In the genomic region with DNA sequence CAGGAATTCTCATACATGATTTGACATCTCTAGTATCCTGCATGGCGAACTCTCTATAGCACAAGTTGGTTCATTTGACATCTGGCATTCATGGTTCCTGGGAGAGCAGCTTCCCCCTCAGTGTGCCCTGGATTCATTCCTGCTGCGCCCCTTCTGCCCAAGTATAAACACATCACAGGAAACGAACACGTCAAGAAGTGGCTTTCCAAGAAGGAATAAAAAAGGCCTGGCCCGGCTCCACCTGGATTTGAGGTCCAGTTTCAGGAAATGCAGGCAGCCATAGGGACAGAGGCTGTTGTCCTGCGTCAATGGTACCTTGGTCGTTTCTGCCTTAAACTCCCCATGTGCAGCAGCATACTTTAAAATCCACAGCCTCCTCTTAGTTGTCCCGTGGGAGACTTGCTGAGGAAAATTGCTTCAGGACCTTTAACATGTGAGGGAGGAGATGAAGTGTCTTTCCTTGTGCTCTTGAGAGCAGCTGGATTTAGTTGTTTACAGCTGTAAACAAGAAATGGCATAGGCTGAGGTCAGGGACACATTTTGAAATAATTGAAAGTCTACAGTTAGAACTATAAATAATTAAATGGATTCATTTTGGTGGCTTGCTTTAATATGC, we compare ENCODE assay signal across 11 mouse cellular contexts.
A peak's percentile ranks its signal among the peaks of the same experiment; 100 is the strongest.
DNase-seq lines count a peak whose midpoint lies in the region; ATAC-seq and TF ChIP-seq lines count a peak whose summit lies in the region.
"Had no signal": no experiment of that assay in that cellular context is flagged by ENCODE, and none has a peak within 500 bp of the region (broad histone marks: within the 10 kb centered on the region; RNA-seq: fewer than 3 reads in every experiment).

No protein-coding gene starts in this region.

- H3K36me3 ChIP-seq in kidney, embryonic 16.5 days (ENCODE audit: insufficient read depth, low read length): no peaks in the 10 kb centered on the region
- no peaks in the 10 kb centered on the region for H3K36me3 ChIP-seq in kidney, adult 2 months (ENCODE audit: control insufficient read depth, insufficient read depth, low read length)
- no peaks in the 10 kb centered on the region for H3K36me3 ChIP-seq in embryonic facial prominence, embryonic 11.5 days (replicated peaks; ENCODE audit: control insufficient read depth, insufficient read depth, low read depth, low read length)
- no peaks in the 10 kb centered on the region for H3K36me3 ChIP-seq in forebrain, embryonic 14.5 days (ENCODE audit: control insufficient read depth, insufficient read depth, low read length)
- H3K36me3 ChIP-seq in midbrain, embryonic 10.5 days: no peaks in the 10 kb centered on the region
- H3K36me3 ChIP-seq in liver, embryonic 12.5 days: no peaks in the 10 kb centered on the region
- H3K36me3 ChIP-seq: liver, embryonic 13.5 days had no signal

- no peak overlapping the region for H3K4me2 ChIP-seq in kidney, embryonic 16.5 days (replicated peaks; ENCODE audit: low read depth, low read length)
- no peak overlapping the region for H3K4me2 ChIP-seq in embryonic facial prominence, embryonic 11.5 days (ENCODE audit: low read depth, low read length)
- H3K4me2 ChIP-seq in forebrain, embryonic 14.5 days (ENCODE audit: low read length): peak overlapping the region; percentile 59
- H3K4me2 ChIP-seq in liver, embryonic 12.5 days: no peak overlapping the region

- no peaks in the 10 kb centered on the region for H3K9me3 ChIP-seq in kidney, embryonic 16.5 days (ENCODE audit: low read length)
- no peaks in the 10 kb centered on the region for H3K9me3 ChIP-seq in embryonic facial prominence, embryonic 11.5 days (replicated peaks; ENCODE audit: control insufficient read depth, low read length)
- no peaks in the 10 kb centered on the region for H3K9me3 ChIP-seq in forebrain, embryonic 14.5 days (replicated peaks; ENCODE audit: control insufficient read depth, low read length)
- H3K9me3 ChIP-seq in midbrain, embryonic 10.5 days (replicated peaks): no peaks in the 10 kb centered on the region
- no peaks in the 10 kb centered on the region for H3K9me3 ChIP-seq in liver, embryonic 12.5 days (replicated peaks)
- H3K9me3 ChIP-seq: liver, embryonic 13.5 days had no signal

- H3K4me1 ChIP-seq in kidney, embryonic 16.5 days (ENCODE audit: insufficient read depth, low read length): peaks cover 19% of the 10 kb centered on the region
- no peaks in the 10 kb centered on the region for H3K4me1 ChIP-seq in kidney, adult 2 months (ENCODE audit: control insufficient read depth, insufficient read depth, low read length)
- no peaks in the 10 kb centered on the region for H3K4me1 ChIP-seq in embryonic facial prominence, embryonic 11.5 days (ENCODE audit: control insufficient read depth, insufficient read depth, low read length)
- H3K4me1 ChIP-seq in forebrain, embryonic 14.5 days (ENCODE audit: control insufficient read depth, insufficient read depth, low read length): peaks cover 15% of the 10 kb centered on the region
- peaks cover 30% of the 10 kb centered on the region for H3K4me1 ChIP-seq in midbrain, embryonic 10.5 days
- no peaks in the 10 kb centered on the region for H3K4me1 ChIP-seq in liver, embryonic 12.5 days
- H3K4me1 ChIP-seq: liver, embryonic 13.5 days had no signal

- no peak overlapping the region for H3K9ac ChIP-seq in kidney, embryonic 16.5 days (replicated peaks; ENCODE audit: low read length)
- H3K9ac ChIP-seq in embryonic facial prominence, embryonic 11.5 days (replicated peaks; ENCODE audit: low read length): no peak overlapping the region
- no peak overlapping the region for H3K9ac ChIP-seq in forebrain, embryonic 14.5 days (ENCODE audit: low read length)
- no peak overlapping the region for H3K9ac ChIP-seq in liver, embryonic 12.5 days
- H3K9ac ChIP-seq: liver, embryonic 13.5 days had no signal

- H3K27me3 ChIP-seq in kidney, embryonic 16.5 days (ENCODE audit: insufficient read depth, low read length): no peaks in the 10 kb centered on the region
- no peaks in the 10 kb centered on the region; the same call in 1 of the 2 replicates for H3K27me3 ChIP-seq in kidney, adult 2 months (replicated peaks; ENCODE audit: control insufficient read depth, insufficient read depth, low read length)
- no peaks in the 10 kb centered on the region for H3K27me3 ChIP-seq in embryonic facial prominence, embryonic 11.5 days (ENCODE audit: control insufficient read depth, insufficient read depth, low read length)
- no peaks in the 10 kb centered on the region for H3K27me3 ChIP-seq in forebrain, embryonic 14.5 days (replicated peaks; ENCODE audit: control insufficient read depth, insufficient read depth, low read length)
- no peaks in the 10 kb centered on the region for H3K27me3 ChIP-seq in midbrain, embryonic 10.5 days (ENCODE audit: low read depth, poor library complexity, severe bottlenecking)
- H3K27me3 ChIP-seq in liver, embryonic 12.5 days (replicated peaks): 0 out of 2 replicates have a peak, but pooled peaks cover 5% of the 10 kb centered on the region
- H3K27me3 ChIP-seq: liver, embryonic 13.5 days had no signal

- WGBS in kidney, embryonic 16.5 days: 35% methylated on average over 8 of the region's 8 CpGs
- WGBS in kidney, adult 2 months: 54% methylated on average over 8 of the region's 8 CpGs
- 21% methylated on average over 8 of the region's 8 CpGs for WGBS in embryonic facial prominence, embryonic 11.5 days
- WGBS in forebrain, embryonic 14.5 days: 21% methylated on average over 8 of the region's 8 CpGs
- 39% methylated on average over 8 of the region's 8 CpGs for WGBS in midbrain, embryonic 10.5 days
- WGBS in liver, embryonic 12.5 days (ENCODE audit: insufficient replicate concordance): 44% methylated on average over 8 of the region's 8 CpGs

- no peak overlapping the region for H3K27ac ChIP-seq in kidney, embryonic 16.5 days (ENCODE audit: low read length)
- H3K27ac ChIP-seq in kidney, adult 2 months (ENCODE audit: insufficient read depth, low read depth, low read length): no peak overlapping the region
- no peak overlapping the region for H3K27ac ChIP-seq in embryonic facial prominence, embryonic 11.5 days (replicated peaks; ENCODE audit: low read depth, low read length)
- H3K27ac ChIP-seq in forebrain, embryonic 14.5 days (ENCODE audit: low read depth, low read length): peak overlapping the region; percentile 83
- H3K27ac ChIP-seq in midbrain, embryonic 10.5 days (replicated peaks): peak overlapping the region; percentile 89
- H3K27ac ChIP-seq in liver, embryonic 12.5 days: no peak overlapping the region
- H3K27ac ChIP-seq: liver, embryonic 13.5 days had no signal

- DNase-seq in kidney, adult 2 months: no peak
- DNase-seq in embryonic facial prominence, embryonic 11.5 days (ENCODE audit: low spot score): peak; percentile 19
- peak; percentile 32 for DNase-seq in forebrain, embryonic 14.5 days (ENCODE audit: low spot score)
- DNase-seq in midbrain, embryonic 10.5 days (ENCODE audit: low spot score): peak; percentile 26
- no peak for DNase-seq in urinary bladder, postnatal 36 days (ENCODE audit: low spot score in 2 of 2)
- DNase-seq in urinary bladder, postnatal 25 days (ENCODE audit: low spot score): no peak
- DNase-seq: heart, postnatal 4 days; liver, embryonic 13.5 days had no signal

- TF ChIP-seq POLR2A in kidney, adult 2 months (IDR thresholded peaks at IDR 0.05; ENCODE audit: low read depth, low read length): no peak

- no peak overlapping the region for H3K4me3 ChIP-seq in kidney, embryonic 16.5 days (ENCODE audit: low read length)
- H3K4me3 ChIP-seq in kidney, adult 2 months (ENCODE audit: insufficient read depth, low read depth, low read length): no peak overlapping the region
- no peak overlapping the region for H3K4me3 ChIP-seq in embryonic facial prominence, embryonic 11.5 days (ENCODE audit: low read depth, low read length)
- no peak overlapping the region for H3K4me3 ChIP-seq in forebrain, embryonic 14.5 days (ENCODE audit: low read depth, low read length)
- no peak overlapping the region for H3K4me3 ChIP-seq in midbrain, embryonic 10.5 days
- H3K4me3 ChIP-seq in liver, embryonic 12.5 days: no peak overlapping the region
- H3K4me3 ChIP-seq: erythroblast, embryonic 14.5 days; liver, embryonic 13.5 days had no signal

- ATAC-seq in kidney, embryonic 16.5 days (ENCODE audit: low FRiP score, low TSS enrichment): peak; percentile 24; the same call in 1 of the 2 replicates
- no peak for ATAC-seq in embryonic facial prominence, embryonic 11.5 days (replicated peaks; ENCODE audit: insufficient number of reproducible peaks, low FRiP score, low TSS enrichment, low read depth)
- no peak for ATAC-seq in forebrain, embryonic 14.5 days
- ATAC-seq in liver, embryonic 12.5 days: no peak

- TF ChIP-seq CTCF in kidney, adult 2 months (conservative IDR thresholded peaks at IDR 0.05; ENCODE audit: insufficient read depth, insufficient read length, low read depth, low read length): no peak

Comparison
In these comparisons a context has a peak if more than half of its experiments do, and no peak if none do; other contexts are left out.
1. H3K27ac ChIP-seq: peak in forebrain, embryonic 14.5 days (single experiment) and midbrain, embryonic 10.5 days (single experiment); none in kidney, embryonic 16.5 days (single experiment), kidney, adult 2 months (single experiment), embryonic facial prominence, embryonic 11.5 days (single experiment) and liver, embryonic 12.5 days (single experiment).
2. DNase-seq: peak in embryonic facial prominence, embryonic 11.5 days (single experiment), forebrain, embryonic 14.5 days (single experiment) and midbrain, embryonic 10.5 days (single experiment); none in kidney, adult 2 months (single experiment), urinary bladder, postnatal 36 days (0 of 2) and urinary bladder, postnatal 25 days (single experiment).